Mouse (Mus musculus): ENCODE measurements at regions not wholly inside any gene's neighbourhood (a gene's known extent, or its start where the extent isn't known, plus 50 kb on each side); places are given as distances from the start of the nearest gene placed in this dataset.

GRCm38 (mm10) chr7:39822550-39823178, 305.1 kb downstream of the Zfp619 start:
- TF ChIP-seq CTCF (IDR thresholded peaks at IDR 0.05; ENCODE audit: borderline replicate concordance, extremely low read depth, insufficient read depth, insufficient read length) = no peak
- TF ChIP-seq POLR2A (IDR thresholded peaks at IDR 0.05; ENCODE audit: borderline replicate concordance, extremely low read depth, insufficient read depth, insufficient read length, poor library complexity, severe bottlenecking) = no peak
